Mouse (Mus musculus) naive thymus-derived CD4-positive, alpha-beta T cell, adult 2 months (primary cell): ENCODE results near the gene Fgd3.

ENCODE experiments used
- DNase-seq: peaks from one replicate; pipeline ENCODE4 v3.0.0-alpha.2; 2011; ENCODE audit warnings: low read depth

The Fgd3 gene

DNA sequence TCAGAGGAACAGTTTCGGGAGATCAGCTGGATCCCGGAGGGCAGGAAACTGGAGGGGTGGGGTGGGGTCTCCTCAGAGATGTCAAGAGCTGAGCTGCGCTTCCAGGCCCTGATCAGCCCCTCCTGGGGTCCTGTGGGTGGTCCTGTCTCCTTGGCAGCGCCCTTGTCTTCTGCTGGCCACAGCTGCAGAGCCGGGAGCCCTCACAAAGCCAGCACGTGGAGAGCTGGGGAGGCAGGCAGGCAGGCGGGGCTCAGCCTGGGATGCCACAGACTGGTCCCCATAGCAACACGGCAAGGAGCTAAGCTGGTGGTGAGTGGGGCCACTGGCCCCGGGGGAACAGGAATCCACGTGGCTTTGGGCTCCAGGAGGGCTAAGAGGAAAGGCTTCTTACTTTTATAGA is at the start of gene Fgd3:
Gene Fgd3, minus strand, starts transcription at position 272 of the 400 bp plus-strand sequence.
- no peak for DNase-seq

DNA sequence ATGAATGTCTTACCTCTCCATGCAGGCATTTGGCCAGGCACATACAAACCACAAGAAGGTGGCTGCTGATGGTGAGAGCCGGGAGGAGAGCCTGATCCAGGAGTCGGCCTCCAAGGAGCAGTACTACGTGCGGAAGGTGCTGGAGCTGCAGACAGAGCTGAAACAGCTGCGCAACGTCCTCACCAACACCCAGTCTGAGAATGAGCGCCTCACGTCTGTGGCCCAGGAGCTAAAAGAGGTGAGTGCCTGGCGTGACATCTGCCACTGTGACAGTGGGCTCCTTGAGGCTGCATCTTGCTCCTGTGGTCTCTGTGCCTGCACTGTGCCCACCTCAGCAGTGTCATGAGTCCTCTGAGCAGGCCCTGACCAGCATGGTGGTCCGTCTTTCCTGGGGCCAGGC is 49.3 kb upstream of the Fgd3 start:
- no peak for DNase-seq

DNA sequence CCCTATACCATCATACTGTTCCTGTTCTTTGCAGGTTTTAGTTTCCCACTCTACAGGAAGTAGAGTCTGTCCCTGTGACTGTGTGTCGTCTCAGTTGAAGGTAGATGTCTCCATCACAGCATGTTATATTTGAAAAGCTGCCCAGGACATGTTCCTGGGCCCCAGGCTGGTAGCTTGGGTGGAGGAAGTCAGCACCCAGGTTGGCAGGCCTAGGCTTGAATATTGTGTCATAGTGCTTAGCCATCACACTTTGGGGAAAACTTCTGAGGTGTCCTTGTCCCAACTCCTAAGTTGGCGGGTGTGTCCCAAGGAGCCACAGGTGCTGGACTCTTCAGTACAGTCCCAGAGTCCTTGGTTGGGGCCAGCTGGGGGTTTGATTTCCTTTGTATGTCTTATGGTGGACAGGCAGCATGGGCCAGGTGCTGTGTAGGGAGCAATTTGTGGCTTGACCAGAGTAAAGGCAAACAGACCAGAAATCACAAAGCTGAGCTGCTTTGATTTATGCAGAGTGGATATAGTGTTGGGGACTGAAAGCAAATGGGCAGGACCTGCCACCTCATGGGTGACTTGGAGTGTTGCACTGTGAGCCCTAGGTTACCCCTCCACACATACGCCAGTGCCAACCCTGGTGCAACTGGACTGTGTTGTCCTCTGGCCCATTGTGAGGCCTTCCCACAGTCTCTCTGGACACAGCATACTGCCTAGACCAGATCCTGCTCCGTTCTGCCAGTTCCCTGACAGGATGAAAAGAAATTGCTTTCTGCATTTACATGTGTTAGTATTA is 47.7 kb upstream of the Fgd3 start:
- no peak for DNase-seq

DNA sequence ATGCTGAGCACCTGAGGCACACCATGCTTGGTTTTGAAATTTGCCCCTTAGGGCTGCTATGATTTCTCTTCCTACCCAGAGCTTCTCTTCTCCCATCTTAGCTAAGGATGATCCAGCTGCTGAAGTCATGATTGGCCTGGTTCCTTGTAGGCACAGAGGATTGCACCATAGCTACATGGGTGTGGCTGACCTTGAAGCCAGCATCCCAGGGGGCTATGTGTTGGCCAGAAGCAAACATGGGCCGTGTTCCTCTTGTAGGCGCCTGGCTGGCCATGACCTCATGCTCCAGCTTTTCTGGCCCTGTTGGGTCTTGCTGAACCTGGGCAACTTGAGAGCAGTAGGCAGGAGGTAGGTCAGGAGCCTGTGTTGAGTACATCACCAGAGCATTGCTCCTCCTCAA is 44.6 kb upstream of the Fgd3 start:
- DNase-seq, result no peak

DNA sequence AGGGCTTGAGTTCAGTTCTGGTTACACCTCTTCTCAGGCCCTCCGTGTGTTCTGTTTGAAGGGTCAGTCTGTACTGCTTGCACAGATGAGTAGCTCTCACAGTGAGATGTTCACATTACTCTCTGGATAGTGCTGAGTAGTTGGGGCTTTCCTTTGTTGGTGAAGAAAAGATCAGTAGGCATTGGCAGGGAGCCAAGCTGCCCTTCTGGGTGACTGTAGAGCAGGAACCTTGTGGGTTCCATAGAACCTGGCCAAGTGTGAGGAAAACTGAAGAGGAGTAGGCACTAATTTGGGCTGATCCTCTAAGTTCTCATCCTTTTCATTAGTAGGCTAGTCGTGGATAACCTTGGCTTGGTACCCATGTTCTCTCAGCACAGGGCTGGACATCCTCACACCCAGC is 42.7 kb upstream of the Fgd3 start:
- peak; percentile 44 for DNase-seq

DNA sequence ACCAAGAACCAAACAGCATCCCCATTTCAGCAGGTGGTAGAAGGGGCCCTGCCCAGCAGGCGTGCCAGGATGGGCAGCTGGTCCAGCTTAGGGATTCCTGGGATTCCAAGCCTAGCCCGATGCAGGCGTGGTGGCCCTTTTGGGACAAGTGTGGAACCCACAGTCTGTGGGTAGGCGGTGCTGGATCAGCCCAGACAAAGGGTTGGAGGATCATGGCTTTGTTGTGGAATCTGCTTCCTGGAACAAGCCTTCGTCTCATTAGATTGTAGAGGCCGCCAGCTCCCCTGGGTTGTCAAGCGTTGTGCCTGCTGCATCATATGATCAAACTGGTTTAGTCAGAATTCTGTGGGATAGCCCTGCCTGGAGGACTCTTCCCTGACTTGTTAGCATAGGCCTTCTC is 42.3 kb upstream of the Fgd3 start:
- DNase-seq, result no peak

DNA sequence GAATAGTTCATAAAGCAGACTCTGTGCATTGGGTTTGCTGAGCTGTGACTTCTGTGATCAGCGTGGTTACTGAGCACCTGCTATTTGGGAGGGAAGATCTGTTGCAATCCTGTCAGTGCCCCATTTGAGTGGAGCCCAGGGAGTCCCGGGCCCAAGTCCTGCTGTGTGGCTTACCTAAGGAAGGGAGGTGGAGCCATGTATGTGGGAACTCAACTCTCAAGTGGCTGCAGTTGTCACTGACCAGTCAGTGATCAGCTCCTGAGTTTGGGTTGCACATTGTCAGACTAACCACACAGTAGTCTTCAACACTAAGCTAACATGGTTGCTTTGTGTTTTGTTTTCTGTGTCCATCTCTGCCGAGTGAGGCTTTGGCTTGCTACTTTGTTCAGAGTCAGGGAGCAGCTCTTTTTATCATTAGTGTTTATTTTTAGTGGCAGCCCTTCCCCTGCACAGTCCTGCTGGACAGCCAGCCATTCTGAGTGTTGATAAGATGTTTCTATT is 40.8 kb upstream of the Fgd3 start:
- no peak for DNase-seq

DNA sequence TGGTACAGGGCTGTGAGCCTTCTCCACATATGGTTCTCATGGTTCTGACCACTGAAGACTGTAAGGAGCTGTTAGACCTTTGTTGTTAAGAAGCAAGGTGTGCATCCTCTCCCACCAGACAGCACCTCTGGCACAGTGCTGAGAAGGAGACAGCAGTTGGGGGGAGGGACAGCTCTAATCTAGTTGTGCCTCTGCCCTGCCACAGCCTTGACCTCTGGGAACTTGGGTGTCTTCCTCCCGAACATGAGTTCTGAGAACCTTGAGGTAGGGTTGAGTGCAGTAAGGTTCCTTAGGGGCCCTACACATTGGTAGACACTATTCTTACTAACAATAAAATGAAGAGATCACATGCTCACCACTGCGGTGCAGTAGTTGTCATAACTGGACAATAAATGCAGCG is 38.1 kb upstream of the Fgd3 start:
- DNase-seq, result no peak

DNA sequence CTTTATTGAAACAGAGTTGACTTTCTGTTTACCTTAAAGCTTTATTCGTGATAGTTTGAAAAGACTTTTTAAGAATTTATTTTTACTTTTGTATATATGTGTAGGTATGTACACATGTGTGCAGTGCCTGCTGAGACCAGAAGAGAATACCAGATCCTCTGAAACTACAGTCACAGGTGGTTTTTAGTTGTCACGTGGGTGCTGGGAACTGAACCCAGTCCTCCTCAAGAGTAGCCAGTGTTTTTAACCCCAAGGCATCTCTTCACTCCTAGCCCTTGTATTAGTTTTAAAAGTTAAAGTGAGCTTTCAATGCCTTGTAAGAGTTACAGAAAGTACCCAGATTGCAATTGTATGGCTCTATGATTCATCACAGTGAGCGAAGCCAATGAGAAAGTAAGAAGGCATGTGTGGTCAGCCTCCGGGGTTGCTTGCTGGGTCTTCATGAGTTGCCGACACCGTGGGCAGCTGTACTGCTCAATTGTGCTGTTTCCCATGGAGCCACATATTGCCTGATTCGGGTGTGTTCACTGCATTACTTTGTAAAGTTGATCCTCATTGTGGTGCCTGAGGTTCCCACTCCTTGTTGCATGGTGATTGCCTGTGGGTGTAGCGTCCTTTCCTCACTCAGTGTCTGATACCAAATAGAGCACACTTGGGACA is 37.4 kb upstream of the Fgd3 start:
- DNase-seq, result no peak

DNA sequence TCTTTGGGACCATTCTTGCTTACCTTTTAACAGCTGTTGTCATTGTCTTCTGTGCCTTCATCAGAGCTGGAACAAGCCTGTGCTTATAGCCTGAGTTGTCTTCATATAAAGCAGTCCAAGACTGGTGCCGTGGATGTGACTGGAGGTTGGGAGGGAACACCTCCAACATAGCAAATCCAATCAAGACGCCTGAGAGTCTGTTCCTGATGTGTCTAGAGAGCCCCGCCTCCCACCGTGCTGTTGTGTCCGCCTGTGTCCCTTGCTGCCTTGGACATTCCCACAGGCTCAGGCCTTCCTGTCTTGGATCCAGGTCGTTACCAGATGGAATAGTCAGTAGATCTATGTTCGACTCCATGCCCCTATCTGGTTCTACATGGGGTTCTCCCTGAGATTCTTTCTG is 36.0 kb upstream of the Fgd3 start:
- DNase-seq, result no peak

DNA sequence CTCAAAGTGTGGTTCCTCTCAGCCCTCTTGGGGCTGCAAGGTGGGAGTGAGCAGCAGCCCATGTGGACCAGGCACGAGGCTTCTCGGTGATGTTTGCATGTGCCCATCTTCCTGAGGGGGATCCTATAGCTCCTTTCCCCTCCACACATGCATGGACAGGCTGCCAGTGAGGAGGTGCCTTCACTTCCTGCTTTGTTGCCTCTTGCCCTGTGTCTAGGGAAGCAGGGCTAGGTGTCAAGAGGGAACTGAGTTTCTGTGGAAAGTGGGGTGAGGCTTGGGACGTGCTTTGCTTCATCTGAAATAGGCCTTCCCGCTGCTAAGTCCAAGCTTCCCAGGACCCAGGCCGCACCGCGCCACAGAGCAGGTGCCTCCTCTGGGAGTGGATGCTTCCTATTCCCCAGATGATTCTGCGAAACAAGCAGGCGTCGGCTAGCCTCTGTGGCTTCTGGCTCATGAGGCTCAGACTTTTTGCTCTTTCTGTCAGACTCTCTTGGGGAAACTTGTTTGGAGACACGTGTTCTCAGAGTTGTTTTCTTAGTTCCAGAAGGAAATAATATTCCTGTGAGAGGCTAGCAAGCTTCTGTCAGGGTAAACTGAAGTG is 35.5 kb upstream of the Fgd3 start:
- DNase-seq, result no peak

DNA sequence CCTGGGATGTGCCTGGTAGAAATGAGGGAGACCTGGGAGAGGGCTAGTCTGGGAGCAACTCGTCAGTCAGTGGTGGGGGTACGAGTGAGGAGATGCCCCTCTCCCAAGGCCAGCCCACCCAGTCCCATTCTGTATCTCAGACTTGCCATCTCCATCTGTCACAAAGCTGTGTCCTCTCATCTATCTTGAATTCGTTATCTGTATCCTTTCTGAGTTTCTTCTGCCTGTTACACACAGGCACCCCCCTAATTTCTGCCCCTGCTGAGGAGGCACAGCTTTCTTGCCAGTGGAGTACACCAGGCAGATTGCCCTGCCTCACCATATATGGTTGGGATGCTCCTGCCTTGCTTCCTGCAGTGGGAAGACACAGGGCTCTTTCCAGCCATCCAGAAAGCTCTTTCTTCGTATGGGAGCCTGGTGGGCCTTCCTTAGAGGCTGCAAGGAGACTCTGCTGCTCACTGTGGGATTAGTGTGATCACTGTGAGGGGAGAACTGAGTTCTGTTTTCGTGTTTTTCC is 33.9 kb upstream of the Fgd3 start:
- DNase-seq, result no peak

DNA sequence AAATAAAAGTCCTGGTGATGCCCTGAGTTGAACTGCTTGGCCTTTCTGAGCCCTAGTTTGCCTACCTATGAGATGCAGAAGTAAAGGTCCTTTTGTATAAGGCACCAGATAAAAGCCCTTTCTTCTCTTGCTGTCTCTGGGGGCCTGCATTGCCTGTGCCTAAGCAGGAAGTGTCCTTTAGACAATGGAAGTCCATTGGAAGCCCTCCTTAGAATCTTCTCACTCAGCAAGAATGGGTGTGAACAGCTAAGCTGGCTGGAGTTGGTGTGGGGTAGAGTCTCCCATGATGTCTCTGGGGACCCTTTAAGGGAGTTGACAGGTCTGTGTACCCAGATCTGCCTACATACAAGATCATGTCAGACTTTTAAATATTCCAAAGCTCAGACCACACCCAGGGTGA is 33.3 kb upstream of the Fgd3 start:
- DNase-seq, result no peak

DNA sequence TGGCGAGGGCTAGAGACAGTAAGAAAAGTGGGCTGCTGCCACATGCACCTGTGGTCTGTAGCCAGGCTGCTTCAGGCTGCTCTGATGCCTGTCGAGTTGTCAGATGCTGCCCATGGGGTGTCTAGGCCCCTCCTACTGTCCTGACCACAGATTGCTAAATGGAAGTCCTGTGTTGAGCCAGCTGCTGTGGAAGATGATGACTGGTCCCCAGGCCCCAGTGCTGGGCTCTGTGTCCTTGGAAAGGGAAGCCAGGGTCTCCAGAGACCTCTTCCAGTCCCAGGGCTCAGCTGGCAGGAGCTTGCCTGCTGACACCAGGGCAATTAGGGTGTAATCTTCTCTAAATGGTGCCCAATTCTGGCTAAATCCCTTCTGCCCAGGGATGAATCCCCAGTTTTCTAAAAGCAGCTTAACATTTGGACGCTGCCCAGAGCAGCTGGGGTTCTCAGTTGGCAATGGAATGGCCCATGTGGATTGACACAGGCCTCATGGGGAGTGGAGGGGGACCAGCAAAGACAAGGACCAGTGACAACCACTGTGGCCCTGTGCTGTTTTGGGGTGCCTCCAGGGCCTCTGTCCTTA is 32.6 kb upstream of the Fgd3 start:
- no peak for DNase-seq

DNA sequence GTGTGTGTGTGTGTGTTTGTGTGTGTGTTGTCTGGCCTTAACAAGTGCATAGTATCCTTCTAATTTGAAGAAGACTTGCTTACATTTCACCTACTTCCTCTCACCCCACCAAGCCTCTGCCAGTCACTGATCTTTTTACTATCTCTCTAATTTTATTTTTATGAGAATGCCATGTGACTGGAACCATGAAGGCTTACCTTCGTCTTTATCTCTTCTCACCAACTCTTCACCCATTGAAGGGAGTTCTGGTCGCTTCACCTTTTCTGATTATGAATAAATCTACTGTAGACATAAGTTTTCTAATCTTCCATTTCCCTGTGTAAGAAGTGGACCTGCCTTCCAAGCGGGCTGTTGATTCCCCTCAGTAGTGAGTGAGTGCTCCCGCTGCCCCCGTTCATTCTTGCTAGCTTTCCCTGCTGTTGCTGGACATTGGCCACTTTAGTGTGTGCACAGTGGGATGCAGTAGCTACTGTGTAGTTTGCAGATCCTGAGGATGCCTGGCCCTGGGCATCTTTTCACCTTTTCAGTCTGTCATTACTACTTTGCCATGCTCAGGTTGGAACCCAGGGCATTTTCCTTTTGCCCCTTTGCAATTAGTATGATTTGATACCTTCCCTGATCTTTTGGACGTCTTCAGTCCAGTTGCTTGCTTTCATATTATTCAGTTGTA is 29.9 kb upstream of the Fgd3 start:
- no peak for DNase-seq

DNA sequence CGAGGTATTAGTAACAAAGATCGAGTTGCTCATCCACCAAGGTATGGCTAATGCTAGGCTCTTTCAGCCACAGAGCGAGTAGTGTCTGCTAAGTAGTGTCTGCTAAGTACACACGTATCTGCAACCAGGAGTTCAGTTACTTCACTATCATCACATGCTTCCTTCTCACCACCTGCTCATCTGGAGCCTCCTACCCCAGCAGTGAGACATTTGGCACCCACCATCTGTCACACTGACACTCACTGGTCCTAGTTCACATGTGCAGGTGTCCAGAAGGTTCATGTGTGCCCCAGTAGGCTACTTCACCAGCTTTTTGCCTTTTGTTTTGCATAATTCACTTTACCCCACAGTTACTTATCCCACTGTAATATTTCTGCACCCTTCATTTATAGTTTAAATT is 29.2 kb upstream of the Fgd3 start:
- DNase-seq, result no peak

DNA sequence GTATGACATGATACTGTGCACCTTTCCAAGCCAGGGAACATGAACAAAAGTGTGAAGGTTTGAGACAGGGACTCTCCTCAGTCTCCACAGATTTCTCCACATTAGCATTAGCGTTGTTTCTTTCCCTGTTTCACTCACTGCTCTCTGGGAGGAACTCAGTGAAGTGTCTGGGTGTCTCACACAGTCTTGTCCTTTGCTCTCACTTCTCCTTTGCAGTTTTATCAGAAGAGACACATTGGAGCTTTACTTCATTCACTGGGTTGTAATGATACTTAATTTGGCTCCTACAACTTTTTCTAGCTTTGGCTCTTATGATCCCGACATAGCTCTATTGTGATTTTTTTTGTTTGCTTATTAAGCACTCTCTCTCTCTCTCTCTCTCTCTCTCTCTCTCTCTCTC is 28.4 kb upstream of the Fgd3 start:
- DNase-seq, result no peak

DNA sequence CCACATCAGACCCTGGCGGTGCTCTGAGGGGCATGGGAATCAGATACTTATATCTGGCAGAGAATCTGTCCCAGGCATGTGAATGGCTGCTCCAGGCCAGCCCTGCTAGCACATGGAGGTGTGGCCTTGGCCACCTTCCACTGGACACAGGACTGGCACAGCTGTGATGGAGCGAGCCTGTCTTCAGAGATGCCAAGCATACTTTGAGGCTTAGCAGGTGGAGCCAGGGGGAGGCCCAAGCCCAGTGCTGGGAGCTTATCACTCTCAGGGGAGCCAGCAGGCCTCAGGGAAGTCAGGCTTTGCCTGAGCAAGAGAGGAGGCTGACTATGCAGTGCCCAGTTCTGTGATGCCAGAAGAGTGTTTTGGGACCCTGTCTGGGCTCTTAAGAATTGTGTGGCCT is 25.4 kb upstream of the Fgd3 start:
- no peak for DNase-seq

DNA sequence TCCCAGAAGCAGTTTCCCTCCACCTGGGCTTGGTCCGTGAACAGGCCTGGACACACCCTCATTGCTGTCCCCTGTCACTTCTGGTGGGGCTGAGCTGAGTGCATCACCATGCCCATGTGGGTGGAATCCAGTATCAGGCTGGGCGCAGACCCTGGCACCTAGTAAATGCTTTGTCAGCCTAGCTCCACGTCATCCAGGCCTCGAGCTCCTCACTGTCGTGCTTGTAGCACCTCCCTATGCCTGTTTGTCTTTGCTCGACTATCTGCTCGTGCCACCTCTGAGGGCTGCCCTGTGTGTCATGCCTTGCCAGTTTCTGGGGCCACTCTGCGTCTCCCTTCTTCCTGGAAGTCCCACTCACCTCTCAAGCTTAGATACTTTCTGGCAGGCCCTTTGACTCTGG is 24.5 kb upstream of the Fgd3 start:
- no peak for DNase-seq

DNA sequence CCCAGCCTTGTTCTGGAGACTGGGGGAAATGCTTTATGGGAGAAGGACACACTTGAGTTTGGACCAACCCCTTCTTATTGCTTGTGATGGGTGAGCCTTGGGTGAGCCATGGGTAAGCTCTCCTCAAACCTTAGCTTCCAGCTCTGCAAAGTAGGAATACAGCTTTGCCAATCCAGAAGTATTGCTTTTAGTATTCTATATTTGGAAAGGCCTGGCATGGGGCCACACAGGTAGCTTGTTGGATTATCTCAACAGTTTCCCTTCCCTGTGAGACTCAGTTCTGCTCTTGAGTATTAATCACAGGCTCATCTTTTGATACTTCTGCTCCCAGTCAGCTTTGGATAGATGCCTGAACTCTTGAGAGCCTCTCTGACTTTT is 22.6 kb upstream of the Fgd3 start:
- no peak for DNase-seq

DNA sequence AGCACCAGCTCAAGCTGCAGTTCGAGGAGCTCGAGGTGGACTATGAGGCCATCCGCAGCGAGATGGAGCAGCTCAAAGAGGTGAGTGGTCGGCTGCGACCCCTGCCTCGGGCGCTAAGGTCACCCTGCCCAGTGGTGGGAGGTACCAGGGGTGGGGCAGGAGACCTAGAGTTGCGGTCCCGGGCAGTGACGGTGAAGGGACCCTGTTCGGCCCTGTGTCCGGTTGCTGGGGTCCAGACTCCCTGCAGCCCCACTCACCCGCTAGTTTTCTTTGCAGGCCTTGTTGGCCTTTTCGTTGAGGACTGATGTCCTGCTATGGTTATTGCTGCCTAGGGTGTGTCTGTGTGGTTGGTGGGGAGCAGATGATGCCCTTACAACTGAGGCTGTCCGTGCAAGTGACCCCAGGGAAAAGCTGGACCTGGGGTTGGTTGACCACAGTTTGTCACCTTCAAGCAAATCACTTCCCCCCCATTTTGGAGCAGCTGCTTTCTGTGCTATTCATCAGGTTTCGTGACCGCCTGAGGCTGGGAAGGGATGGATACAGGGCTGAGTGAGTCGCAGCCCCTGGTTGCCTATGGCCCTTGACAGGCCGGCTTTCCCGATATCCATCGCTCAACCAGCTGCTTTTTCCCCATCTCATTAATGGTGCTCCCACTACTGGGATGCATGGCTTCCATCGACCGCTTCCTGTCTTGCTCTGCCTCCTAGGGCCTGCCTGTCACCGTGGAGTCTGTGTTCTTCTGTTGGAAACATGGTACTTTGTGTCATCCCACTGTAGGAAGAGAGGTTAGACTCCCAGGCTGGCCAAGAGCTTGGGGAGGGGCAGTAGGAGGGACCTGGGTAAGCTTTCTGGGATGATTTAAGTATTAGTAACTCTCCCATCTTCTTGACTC is 22.0 kb upstream of the Fgd3 start:
- DNase-seq, result peak; percentile 20
